1 mouse cellular context compared by ENCODE assay signal in the genomic region with DNA sequence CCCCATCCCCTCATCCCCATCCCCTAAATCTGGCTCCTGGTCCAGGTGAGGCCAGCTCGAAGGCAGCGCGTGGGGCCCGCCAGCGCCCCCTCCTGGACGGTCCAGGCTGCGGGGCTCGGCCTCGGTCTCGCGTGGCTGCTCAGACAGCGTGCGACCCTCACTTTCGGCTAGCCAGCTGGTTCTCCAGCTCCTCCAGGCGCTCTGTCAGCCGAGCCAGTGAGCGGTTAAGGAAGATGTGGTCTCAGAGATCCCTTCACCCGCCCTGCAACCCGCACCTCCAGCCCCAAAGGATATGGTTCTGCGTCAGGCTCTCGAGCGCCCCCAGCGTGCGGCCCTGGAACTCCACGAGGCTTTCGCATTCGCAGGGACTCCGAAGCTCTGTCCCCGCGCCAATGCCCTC.
TF ChIP-seq lines count a peak whose summit lies in the region.

No protein-coding gene starts in this region.

TF ChIP-seq in MEL, 35 proteins besides CTCF, POLR2A, EP300 and RAD21 (continued from another document):
- no peak for TF ChIP-seq SIN3A (IDR thresholded peaks at IDR 0.05; ENCODE audit: low read length)
- TF ChIP-seq MXI1 (IDR thresholded peaks at IDR 0.05; ENCODE audit: low read depth, low read length) = no peak
- TF ChIP-seq TBP (IDR thresholded peaks at IDR 0.05; ENCODE audit: low read depth, low read length) = no peak
- no peak for TF ChIP-seq USF2 (IDR thresholded peaks at IDR 0.05; ENCODE audit: borderline replicate concordance in 1 of 2, insufficient read depth in 1 of 2, low read depth in 1 of 2, low read length in 2 of 2)
- TF ChIP-seq CHD1 (IDR thresholded peaks at IDR 0.05; ENCODE audit: low read depth, low read length) = no peak
- TF ChIP-seq NELFE (IDR thresholded peaks at IDR 0.05; ENCODE audit: low read depth, low read length) = no peak
